Mouse (Mus musculus) pancreas, adult 10 weeks (tissue): ENCODE results near the gene Gm10409. TPM values are rescaled to one million over a fixed set of nuclear protein-coding genes. Genes with fewer than 3 reads are reported as not detected.

Source experiments
- polyA plus RNA-seq: library from polyadenylated mRNA; stranded (reverse); fragments of 350-450 nt; fragmentation: Illumina TruSeq; extraction: RNeasy Lipid Tissue Mini Kit (QIAGEN cat#74804); gene quantifications from one replicate; pipeline ENCODE4 v1.2.3, GENCODE M21; 2015; ENCODE audit warnings: low read depth, low replicate concordance; ENCODE audit not compliant: insufficient read depth

The Gm10409 gene
- not detected for polyA plus RNA-seq

DNA sequence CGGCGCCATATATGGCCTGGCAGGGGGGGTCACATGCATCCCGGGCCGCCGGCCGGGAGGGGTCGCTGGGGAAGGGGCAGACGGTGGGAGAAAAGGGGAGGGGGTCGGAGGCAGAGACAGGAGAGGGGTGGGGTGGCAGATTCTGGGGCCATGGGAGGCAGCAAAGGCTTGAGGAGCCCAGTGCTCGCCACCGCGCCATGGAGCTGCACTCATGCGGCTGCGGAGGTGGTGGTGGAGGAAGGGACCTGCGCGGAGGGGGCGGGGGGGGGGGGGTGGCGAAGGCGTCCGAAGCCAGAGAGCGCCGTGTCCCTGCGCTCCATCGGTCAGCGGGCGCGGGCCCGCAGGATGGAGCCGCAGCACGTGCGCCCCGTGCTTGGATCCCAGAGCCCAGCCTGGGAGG is at the start of gene Gm10409:
Gm10409 (plus strand) TSS at position 301 of the 400 bp plus-strand sequence.

DNA sequence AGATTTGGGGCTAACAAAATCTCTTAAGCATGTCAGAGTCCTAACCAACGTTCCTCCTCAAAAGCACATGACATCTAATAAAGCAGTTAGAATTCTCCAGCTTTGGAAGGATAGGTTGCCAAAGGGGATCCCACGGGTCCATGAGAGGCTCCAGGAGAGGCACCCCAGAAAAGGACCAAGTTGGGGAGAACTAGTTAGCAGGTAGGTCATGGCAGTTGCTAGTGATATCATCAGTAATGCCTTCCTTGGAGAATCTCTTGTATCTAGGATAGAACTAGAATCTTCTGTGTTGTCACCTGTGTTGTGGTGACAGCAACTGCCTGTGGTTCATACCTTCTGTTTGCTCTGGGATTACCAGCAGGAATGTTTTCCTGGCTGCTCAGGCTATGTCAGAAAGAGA is 17.6 kb upstream of the Gm10409 start, which contains the start of gene Gm10413:
Gm10413 (plus strand) TSS at position 301 of the 400 bp plus-strand sequence.

DNA sequence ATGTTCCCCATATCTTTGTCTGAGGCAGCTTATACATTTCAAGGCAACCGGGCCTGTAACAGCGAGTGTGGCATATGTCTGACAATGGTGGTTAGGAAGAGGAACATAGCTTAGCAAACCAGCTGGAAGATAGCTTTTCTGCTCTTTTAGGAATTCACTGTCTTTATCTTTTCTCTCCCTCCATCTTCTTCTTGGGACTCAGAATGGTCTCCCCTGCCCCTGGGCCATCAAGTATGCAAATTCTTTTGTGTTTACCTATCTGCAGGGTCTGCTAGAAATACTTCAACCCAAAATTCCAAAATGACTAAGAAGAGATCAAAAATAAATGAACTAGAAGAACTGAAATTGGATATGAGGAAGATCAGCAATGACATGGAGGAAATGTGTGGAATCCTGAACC is 15.4 kb downstream of the Gm10409 start, which contains the start of gene Gm3005:
Gm3005 (plus strand) TSS at position 301 of the 400 bp plus-strand sequence.

DNA sequence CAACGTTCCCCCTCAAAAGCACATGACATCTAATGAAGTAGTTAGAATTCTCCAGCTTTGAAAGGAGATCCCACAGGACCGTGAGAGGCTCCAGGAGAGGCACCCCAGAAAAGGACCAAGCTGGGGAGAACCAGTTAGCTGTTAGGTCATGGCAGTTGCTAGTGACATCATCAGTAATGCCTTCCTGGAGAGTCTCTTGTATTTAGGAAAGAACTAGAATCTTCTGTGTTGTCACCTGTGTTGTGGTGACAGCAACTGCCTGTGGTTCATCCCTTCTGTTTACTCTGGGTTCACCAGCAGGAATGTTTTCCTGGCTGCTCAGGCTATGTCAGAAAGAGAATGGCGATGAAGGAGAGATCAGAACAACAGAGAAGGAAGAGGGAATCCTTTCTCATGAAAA is 36.7 kb downstream of the Gm10409 start, which contains the start of gene Gm10408:
Gm10408 (plus strand) TSS at position 301 of the 400 bp plus-strand sequence.

Other genes with a start within 250 kb of the Gm10409 start
- gene Gm5795, start 224.4 kb upstream of the Gm10409 start, polyA plus RNA-seq, result not detected
- not detected for gene D830030K20Rik, start 204.1 kb upstream of the Gm10409 start, polyA plus RNA-seq
- not detected for gene Gm2956, start 80.0 kb upstream of the Gm10409 start, polyA plus RNA-seq
- not detected for gene Gm10413, start 17.5 kb upstream of the Gm10409 start, polyA plus RNA-seq
- not detected for gene Gm3005, start 15.5 kb downstream of the Gm10409 start, polyA plus RNA-seq
- not detected for gene Gm10408, start 36.8 kb downstream of the Gm10409 start, polyA plus RNA-seq
- gene Gm3012, start 221.9 kb downstream of the Gm10409 start, polyA plus RNA-seq, result not detected
- gene Gm3020, start 239.4 kb downstream of the Gm10409 start, polyA plus RNA-seq, result not detected